ENCODE assay signal across 11 mouse cellular contexts in genomic region chr13:110406152-110406551, GRCm38 (mm10). TPM values are rescaled to one million over a fixed set of nuclear protein-coding genes. Genes with fewer than 3 reads are reported as not detected.
DNase-seq lines count a peak whose midpoint lies in the region; TF ChIP-seq lines count a peak whose summit lies in the region.
"Had no signal": no experiment of that assay in that cellular context is flagged by ENCODE, and none has a peak within 500 bp of the region (broad histone marks: within the 10 kb centered on the region; RNA-seq: fewer than 3 reads in every experiment).

No protein-coding gene starts in this region.

- WGBS in liver, adult 2 months: 47% methylated on average over 5 of the region's 5 CpGs

- intact Hi-C loops in gastrocnemius, postnatal 14 days (cut with DNase I; ENCODE audit: low total_unique reads): no loop called here

- peaks cover 3% of the 10 kb centered on the region for H3K36me3 ChIP-seq in liver, adult 2 months (ENCODE audit: control insufficient read depth, insufficient read depth, low read length)

- H3K4me3 ChIP-seq in liver, adult 2 months (ENCODE audit: insufficient read depth, low read depth, low read length): no peak overlapping the region
- H3K4me3 ChIP-seq: megakaryocyte, embryonic 14.5 days had no signal

- no peaks in the 10 kb centered on the region for H3K27me3 ChIP-seq in liver, adult 2 months (ENCODE audit: control insufficient read depth, insufficient read depth, low read length)
- H3K27me3 ChIP-seq: megakaryocyte, embryonic 14.5 days had no signal

- H3K79me2 ChIP-seq in liver, adult 2 months (ENCODE audit: control insufficient read depth, insufficient read depth, low read length): no peaks in the 10 kb centered on the region

- peaks cover 2% of the 10 kb centered on the region for H3K4me1 ChIP-seq in liver, adult 2 months (ENCODE audit: control insufficient read depth, insufficient read depth, low read length)
- H3K4me1 ChIP-seq: megakaryocyte, embryonic 14.5 days had no signal

- no peak for TF ChIP-seq CTCF in liver, adult 2 months (IDR thresholded peaks at IDR 0.05; ENCODE audit: low read depth, low read length)

- peak; percentile 94 for DNase-seq in liver, adult 2 months (ENCODE audit: extremely low read depth, low read depth, low spot score)
- DNase-seq in liver: no peak
- peak; percentile 37 for DNase-seq in adipocyte (ENCODE audit: low spot score)
- DNase-seq in gastrocnemius, postnatal 14 days: peak; percentile 58
- peak; percentile 78 to 79 for DNase-seq in kidney, postnatal 36 days
- DNase-seq in thymus, postnatal 4 days: no peak
- no peak for DNase-seq in embryo, embryonic 9.5 days (ENCODE audit: extremely low spot score)
- no peak for DNase-seq in ovary, adult 18-20 months (ENCODE audit: low spot score)
- DNase-seq: spleen, adult 18-20 months had no signal

- no peak overlapping the region for H3K27ac ChIP-seq in liver, adult 2 months (replicated peaks; ENCODE audit: insufficient read depth, low read depth, low read length)

- no peak for TF ChIP-seq POLR2A in liver, adult 2 months (IDR thresholded peaks at IDR 0.05; ENCODE audit: extremely low read depth, insufficient read depth, low read length)

- no peak overlapping the region for H3K9ac ChIP-seq in liver, adult 2 months (ENCODE audit: low read depth, low read length)

RNA-seq across cellular contexts. Expression of gene Plk2, which starts 11.3 kb away (rescaled TPM):
- 10.1 and 18.3 TPM in 2 replicates for total RNA-seq in liver, adult 2 months (2014; rRNA removed)
- 3.3 TPM in 2 replicates for polyA plus RNA-seq in liver, adult 2 months (2012; rRNA removed)
- total RNA-seq in gastrocnemius, postnatal 14 days (2021): 10 to 100 TPM; 20.6 TPM

RNA-seq across cellular contexts. Expression of gene Gapt, which starts 49.2 kb away (rescaled TPM):
- total RNA-seq in liver, adult 2 months (2014; rRNA removed): not detected in 2 replicates
- 0.04 and 0.11 TPM in 2 replicates for polyA plus RNA-seq in liver, adult 2 months (2012; rRNA removed)
- under 1 TPM in 1 of 2 experiments, not detected in 1; 0.12 TPM for total RNA-seq in gastrocnemius, postnatal 14 days (2021)
- total RNA-seq: layer of hippocampus, adult 18-20 months had no signal

Comparison
In these comparisons a context has a peak if more than half of its experiments do, and no peak if none do; other contexts are left out.
1. DNase-seq: peak in liver, adult 2 months (single experiment), adipocyte (single experiment), gastrocnemius, postnatal 14 days (single experiment) and kidney, postnatal 36 days (2 of 2); none in liver (single experiment), thymus, postnatal 4 days (single experiment), embryo, embryonic 9.5 days (single experiment) and ovary, adult 18-20 months (single experiment).